Comparison of ENCODE assay signal across 11 mouse cellular contexts in genomic region chr4:97193176-97193575, GRCm38 (mm10). TPM values are rescaled to one million over a fixed set of nuclear protein-coding genes. Genes with fewer than 3 reads are reported as not detected.
A peak's percentile ranks its signal among the peaks of the same experiment; 100 is the strongest.
DNase-seq lines count a peak whose midpoint lies in the region; ATAC-seq and TF ChIP-seq lines count a peak whose summit lies in the region.
"Had no signal": no experiment of that assay in that cellular context is flagged by ENCODE, and none has a peak within 500 bp of the region (broad histone marks: within the 10 kb centered on the region; RNA-seq: fewer than 3 reads in every experiment).

No protein-coding gene starts in this region.

- TF ChIP-seq CTCF in lung, embryonic 14.5 days (IDR thresholded peaks at IDR 0.05; ENCODE audit: low read depth): no peak

- no peak overlapping the region for H3K27ac ChIP-seq in lung, embryonic 14.5 days (ENCODE audit: low read depth)
- no peak overlapping the region for H3K27ac ChIP-seq in forebrain, embryonic 12.5 days
- no peak overlapping the region for H3K27ac ChIP-seq in neural tube, embryonic 13.5 days (replicated peaks)
- H3K27ac ChIP-seq: heart, embryonic 13.5 days; limb, embryonic 12.5 days had no signal

- DNase-seq in lung, embryonic 14.5 days: peak; percentile 49
- DNase-seq in lung, postnatal 4 days: no peak
- DNase-seq in layer of hippocampus, adult 8-10 months (ENCODE audit: low spot score in 2 of 2): peak; percentile 4 to 6
- DNase-seq in gastrocnemius, adult 8-10 months (ENCODE audit: low spot score in 2 of 2): no peak
- DNase-seq in cerebellum, adult 9-10 months: no peak
- no peak for DNase-seq in spleen, adult 12 weeks (ENCODE audit: low spot score)
- DNase-seq: cerebellum, postnatal 14 days had no signal

- no peaks in the 10 kb centered on the region for H3K27me3 ChIP-seq in lung, embryonic 14.5 days (ENCODE audit: insufficient read depth, low read length)
- no peaks in the 10 kb centered on the region for H3K27me3 ChIP-seq in forebrain, embryonic 12.5 days
- no peaks in the 10 kb centered on the region for H3K27me3 ChIP-seq in neural tube, embryonic 13.5 days
- H3K27me3 ChIP-seq: heart, embryonic 13.5 days; limb, embryonic 12.5 days had no signal

- H3K9me3 ChIP-seq in lung, embryonic 14.5 days (ENCODE audit: low read depth, low read length): no peaks in the 10 kb centered on the region
- H3K9me3 ChIP-seq in forebrain, embryonic 12.5 days: no peaks in the 10 kb centered on the region
- no peaks in the 10 kb centered on the region for H3K9me3 ChIP-seq in neural tube, embryonic 13.5 days
- H3K9me3 ChIP-seq: heart, embryonic 13.5 days; limb, embryonic 12.5 days had no signal

- H3K4me2 ChIP-seq in lung, embryonic 14.5 days: no peak overlapping the region
- H3K4me2 ChIP-seq in forebrain, embryonic 12.5 days: no peak overlapping the region
- H3K4me2 ChIP-seq in neural tube, embryonic 13.5 days: no peak overlapping the region
- H3K4me2 ChIP-seq: heart, embryonic 13.5 days; limb, embryonic 12.5 days had no signal

- H3K4me1 ChIP-seq in lung, embryonic 14.5 days (ENCODE audit: insufficient read depth): no peaks in the 10 kb centered on the region
- H3K4me1 ChIP-seq in forebrain, embryonic 12.5 days: peaks cover 9% of the 10 kb centered on the region
- H3K4me1 ChIP-seq in neural tube, embryonic 13.5 days (replicated peaks): no peaks in the 10 kb centered on the region; the same call in 1 of the 2 replicates
- H3K4me1 ChIP-seq: heart, embryonic 13.5 days; limb, embryonic 12.5 days had no signal

- H3K36me3 ChIP-seq in lung, embryonic 14.5 days (ENCODE audit: insufficient read depth): no peaks in the 10 kb centered on the region
- no peaks in the 10 kb centered on the region for H3K36me3 ChIP-seq in forebrain, embryonic 12.5 days (replicated peaks)
- H3K36me3 ChIP-seq in neural tube, embryonic 13.5 days: no peaks in the 10 kb centered on the region
- H3K36me3 ChIP-seq: heart, embryonic 13.5 days; limb, embryonic 12.5 days had no signal

- no peak overlapping the region for H3K4me3 ChIP-seq in lung, embryonic 14.5 days (ENCODE audit: low read depth, low read length)
- H3K4me3 ChIP-seq in forebrain, embryonic 12.5 days (replicated peaks): no peak overlapping the region
- no peak overlapping the region for H3K4me3 ChIP-seq in neural tube, embryonic 13.5 days
- H3K4me3 ChIP-seq: heart, embryonic 13.5 days; limb, embryonic 12.5 days had no signal

- H3K9ac ChIP-seq in lung, embryonic 14.5 days: no peak overlapping the region
- H3K9ac ChIP-seq in forebrain, embryonic 12.5 days: no peak overlapping the region
- no peak overlapping the region for H3K9ac ChIP-seq in neural tube, embryonic 13.5 days
- H3K9ac ChIP-seq: heart, embryonic 13.5 days; limb, embryonic 12.5 days had no signal

- ATAC-seq in lung, embryonic 14.5 days (ENCODE audit: insufficient read depth): no peak
- peak; percentile 71; the same call in 1 of the 2 replicates for ATAC-seq in forebrain, embryonic 12.5 days (ENCODE audit: low FRiP score)
- peak; percentile 61 for ATAC-seq in neural tube, embryonic 13.5 days (ENCODE audit: low read depth)

- 38% methylated on average over 4 of the region's 4 CpGs for WGBS in lung, embryonic 14.5 days
- 14% methylated on average over 4 of the region's 4 CpGs for WGBS in forebrain, embryonic 12.5 days
- WGBS in neural tube, embryonic 13.5 days: 15% methylated on average over 4 of the region's 4 CpGs

RNA-seq across cellular contexts. Expression of gene Gm10192, which starts 10.2 kb away (rescaled TPM):
- polyA plus RNA-seq in lung, embryonic 14.5 days (2014; fragmentation: Nextera tagmentation; extraction: Ambion mirVana): not detected in 2 replicates
- not detected in 2 replicates for polyA plus RNA-seq in forebrain, embryonic 12.5 days (2016; fragmentation: Nextera tagmentation; extraction: Ambion mirVana)
- total RNA-seq in layer of hippocampus, adult 8-10 months (2022): not detected
- polyA plus RNA-seq in neural tube, embryonic 13.5 days (2015; fragmentation: Nextera tagmentation; extraction: Ambion mirVana): not detected in 2 replicates
- not detected for total RNA-seq in gastrocnemius, adult 8-10 months (2022)
- polyA plus RNA-seq: heart, embryonic 13.5 days; limb, embryonic 12.5 days had no signal

Comparison
In these comparisons a context has a peak if more than half of its experiments do, and no peak if none do; other contexts are left out.
1. DNase-seq: peak in lung, embryonic 14.5 days (single experiment) and layer of hippocampus, adult 8-10 months (2 of 2); none in lung, postnatal 4 days (0 of 2), gastrocnemius, adult 8-10 months (0 of 2), cerebellum, adult 9-10 months (single experiment) and spleen, adult 12 weeks (single experiment).